Mouse (Mus musculus) liver (tissue): Measurements from ENCODE around the gene Tnip3.

Experiments
- DNase-seq: peaks from one replicate; pipeline ENCODE4 v3.0.0-alpha.2; 2020; ENCODE audit warnings: mixed read lengths

Gene Tnip3

GRCm38 (mm10) chr6:65525192-65525591 is at the start of gene Tnip3:
Tnip3 (plus strand) TSS chr6:65525313.
- DNase-seq: no peak

- no peak for DNase-seq
These were observed 26.3 kb upstream of the Tnip3 start for GRCm38 (mm10) chr6:65498786-65499185.

GRCm38 (mm10) chr6:65510051-65510669 is 15.0 kb upstream of the Tnip3 start:
- peak; percentile 65 for DNase-seq

- no peak for DNase-seq
These were observed 11.3 kb upstream of the Tnip3 start for GRCm38 (mm10) chr6:65513813-65514212.

- no peak for DNase-seq
These were observed 8.4 kb upstream of the Tnip3 start for GRCm38 (mm10) chr6:65516759-65517158.

- DNase-seq: no peak
These were observed 4.3 kb upstream of the Tnip3 start for GRCm38 (mm10) chr6:65520821-65521220.

GRCm38 (mm10) chr6:65527892-65528291 is 2.8 kb downstream of the Tnip3 start:
- no peak for DNase-seq

GRCm38 (mm10) chr6:65531232-65531848 is 6.2 kb downstream of the Tnip3 start:
- no peak for DNase-seq

- no peak for DNase-seq
These were observed 8.6 kb downstream of the Tnip3 start for GRCm38 (mm10) chr6:65533687-65534086.

- DNase-seq: no peak
These were observed 12.3 kb downstream of the Tnip3 start for GRCm38 (mm10) chr6:65537327-65537884.

GRCm38 (mm10) chr6:65538022-65538652 is 13.0 kb downstream of the Tnip3 start:
- DNase-seq: no peak

- no peak for DNase-seq
These were observed 13.8 kb downstream of the Tnip3 start for GRCm38 (mm10) chr6:65538921-65539320.

- DNase-seq: no peak
These were observed 15.0 kb downstream of the Tnip3 start for GRCm38 (mm10) chr6:65540138-65540537.

GRCm38 (mm10) chr6:65541094-65541493 is 16.0 kb downstream of the Tnip3 start:
- no peak for DNase-seq

GRCm38 (mm10) chr6:65542391-65542790 is 17.3 kb downstream of the Tnip3 start:
- no peak for DNase-seq

- DNase-seq: no peak
These were observed 17.8 kb downstream of the Tnip3 start for GRCm38 (mm10) chr6:65542913-65543312.

- no peak for DNase-seq
These were observed 39.0 kb downstream of the Tnip3 start for GRCm38 (mm10) chr6:65563887-65564656.

- DNase-seq: no peak
These were observed 39.5 kb downstream of the Tnip3 start for GRCm38 (mm10) chr6:65564657-65565039.

GRCm38 (mm10) chr6:65569741-65570140 is 44.6 kb downstream of the Tnip3 start:
- no peak for DNase-seq

- no peak for DNase-seq
These were observed 53.2 kb downstream of the Tnip3 start for GRCm38 (mm10) chr6:65578151-65578973.

- DNase-seq: peak; percentile 42
These were observed 57.9 kb downstream of the Tnip3 start for GRCm38 (mm10) chr6:65583029-65583428.

- no peak for DNase-seq
These were observed 59.8 kb downstream of the Tnip3 start for GRCm38 (mm10) chr6:65584870-65585332.
